Mouse (Mus musculus): ENCODE results near the gene Spata31d1c.

Gene Spata31d1c

GRCm38 (mm10) chr13:65032758-65033157 lies at the start of gene Spata31d1c:
Gene Spata31d1c, plus strand, starts transcription at chr13:65033058.
- in situ Hi-C loops (cut with MboI; ENCODE audit: low pct_unique_long_range_greater_than_20kb in 1 of 2, low sequenced_read_pairs in 2 of 2, unreplicated experiment in 1 of 2) = no loop called here

- in situ Hi-C loops (cut with MboI; ENCODE audit: low pct_unique_long_range_greater_than_20kb in 1 of 2, low sequenced_read_pairs in 2 of 2, unreplicated experiment in 1 of 2) = no loop called here
Observed at GRCm38 (mm10) chr13:64988828-64989227, 44.0 kb upstream of the Spata31d1c start.

GRCm38 (mm10) chr13:65005414-65005813 lies 27.4 kb upstream of the Spata31d1c start:
- in situ Hi-C loops (cut with MboI; ENCODE audit: low pct_unique_long_range_greater_than_20kb in 1 of 2, low sequenced_read_pairs in 2 of 2, unreplicated experiment in 1 of 2) = loop anchor here in 1 of 2 experiments (10.0 kb wide), 1 partner anchor 61 kb away; no protein-coding TSS in a partner anchor

GRCm38 (mm10) chr13:65006760-65007159 lies 26.1 kb upstream of the Spata31d1c start:
- in situ Hi-C loops (cut with MboI; ENCODE audit: low pct_unique_long_range_greater_than_20kb in 1 of 2, low sequenced_read_pairs in 2 of 2, unreplicated experiment in 1 of 2) = loop anchor here in 1 of 2 experiments (10.0 kb wide), 1 partner anchor 62 kb away; no protein-coding TSS in a partner anchor

- in situ Hi-C loops (cut with MboI; ENCODE audit: low pct_unique_long_range_greater_than_20kb in 1 of 2, low sequenced_read_pairs in 2 of 2, unreplicated experiment in 1 of 2) = loop anchor here in 1 of 2 experiments (10.0 kb wide), 1 partner anchor 63 kb away; no protein-coding TSS in a partner anchor
Observed at GRCm38 (mm10) chr13:65007971-65008370, 24.9 kb upstream of the Spata31d1c start.

GRCm38 (mm10) chr13:65011052-65011738 lies 21.7 kb upstream of the Spata31d1c start:
- in situ Hi-C loops (cut with MboI; ENCODE audit: low pct_unique_long_range_greater_than_20kb in 1 of 2, low sequenced_read_pairs in 2 of 2, unreplicated experiment in 1 of 2) = no loop called here

- in situ Hi-C loops (cut with MboI; ENCODE audit: low pct_unique_long_range_greater_than_20kb in 1 of 2, low sequenced_read_pairs in 2 of 2, unreplicated experiment in 1 of 2) = loop anchor here in 1 of 2 experiments (5.0 kb wide), 1 partner anchor 92 kb away; no protein-coding TSS in a partner anchor
Observed at GRCm38 (mm10) chr13:65035057-65035456, 2.2 kb downstream of the Spata31d1c start.

- in situ Hi-C loops (cut with MboI; ENCODE audit: low pct_unique_long_range_greater_than_20kb in 1 of 2, low sequenced_read_pairs in 2 of 2, unreplicated experiment in 1 of 2) = no loop called here
Observed at GRCm38 (mm10) chr13:65052660-65053059, 19.8 kb downstream of the Spata31d1c start, which contains the start of gene Prss47. Gene Prss47, minus strand, starts transcription at chr13:65052760.

- in situ Hi-C loops (cut with MboI; ENCODE audit: low pct_unique_long_range_greater_than_20kb in 1 of 2, low sequenced_read_pairs in 2 of 2, unreplicated experiment in 1 of 2) = no loop called here
Observed at GRCm38 (mm10) chr13:65069969-65070368, 37.1 kb downstream of the Spata31d1c start.
